Mouse (Mus musculus): ENCODE data around the gene Rabl2. TPM values are rescaled to one million over a fixed set of nuclear protein-coding genes. Genes with fewer than 3 reads are reported as not detected.

The Rabl2 gene
- polyA plus RNA-seq (2015; fragmentation: Nextera tagmentation; extraction: Ambion mirVana), result 38.0 and 38.4 TPM in 2 replicates

- Histone ChIP-seq H3K27me3 (no peaks in the 10 kb centered on the region), H3K4me2 (peak within 1 kb of the TSS; percentile 73), H3K27ac (0 out of 2 replicates have a peak within 1 kb of the TSS, but pooled peaks have one; percentile 47), H3K4me1 (peaks cover 11% of the 10 kb centered on the region), H3K4me3 (peak within 1 kb of the TSS; percentile 81), H3K9me3 (no peaks in the 10 kb centered on the region), H3K9ac (peak within 1 kb of the TSS; percentile 55), H3K36me3 (0 out of 2 replicates have a peak, but pooled peaks cover 6% of the 10 kb centered on the region)
- ATAC-seq (ENCODE audit: insufficient number of reproducible peaks, low FRiP score, low TSS enrichment, low read depth), result peak; percentile 91
- under 1% methylated on average over 34 of the region's 35 CpGs for WGBS
Observed at GRCm38 (mm10) chr15:89591723-89592455, at the start of gene Rabl2. Rabl2 (minus strand) TSS chr15:89591923.

GRCm38 (mm10) chr15:89623626-89623959 lies 31.9 kb upstream of the Rabl2 start:
- Histone ChIP-seq H3K36me3 (no peaks in the 10 kb centered on the region), H3K4me3 (no peak overlapping the region), H3K9ac (no peak overlapping the region), H3K4me1 (no peaks in the 10 kb centered on the region), H3K27me3 (no peaks in the 10 kb centered on the region), H3K9me3 (no peaks in the 10 kb centered on the region), H3K27ac (no peak overlapping the region), H3K4me2 (no peak overlapping the region)
- no peak for ATAC-seq (ENCODE audit: insufficient number of reproducible peaks, low FRiP score, low TSS enrichment, low read depth)
- 11% methylated on average over 6 of the region's 6 CpGs for WGBS

GRCm38 (mm10) chr15:89622959-89623625 lies 31.4 kb upstream of the Rabl2 start:
- no peaks in the 10 kb centered on the region for H3K9me3 ChIP-seq
- no peak for ATAC-seq (ENCODE audit: insufficient number of reproducible peaks, low FRiP score, low TSS enrichment, low read depth)
- H3K27me3 ChIP-seq, result no peaks in the 10 kb centered on the region
- H3K4me3 ChIP-seq, result no peak overlapping the region
- 63% methylated on average over 5 of the region's 5 CpGs for WGBS
- no peaks in the 10 kb centered on the region for H3K4me1 ChIP-seq
- H3K9ac ChIP-seq, result no peak overlapping the region
- H3K27ac ChIP-seq, result no peak overlapping the region
- no peak overlapping the region for H3K4me2 ChIP-seq
- no peaks in the 10 kb centered on the region for H3K36me3 ChIP-seq

DNA sequence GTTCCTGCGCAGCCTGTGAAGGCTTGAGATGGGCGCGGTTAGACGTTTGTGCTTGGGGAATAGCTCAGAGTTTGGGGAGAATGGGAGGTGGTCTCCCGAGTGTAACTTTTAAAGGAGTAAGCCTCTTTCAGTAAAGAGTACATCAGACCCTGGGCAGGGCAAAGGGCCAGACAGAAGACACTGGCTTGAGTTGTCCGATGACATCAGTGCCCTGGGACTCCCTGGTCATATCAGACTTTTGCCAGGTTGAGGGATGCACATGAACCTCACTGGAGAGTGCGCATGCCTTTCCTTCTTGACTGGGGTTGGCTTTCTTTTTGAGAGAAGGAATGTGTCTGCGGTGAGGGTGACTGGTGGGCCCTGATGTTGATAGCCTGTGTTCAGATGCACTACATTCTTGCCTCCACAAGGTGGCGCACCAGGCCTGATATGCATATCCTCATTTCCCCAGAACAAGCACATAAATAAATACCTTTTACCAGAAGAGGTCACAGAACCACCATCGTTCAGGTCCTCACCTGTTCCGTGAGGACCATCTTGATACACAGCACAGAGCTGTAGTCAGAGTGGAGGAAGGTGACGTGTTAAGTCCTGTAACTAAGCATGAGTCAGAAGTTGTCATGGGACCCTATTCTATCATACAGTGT lies 30.7 kb upstream of the Rabl2 start:
- WGBS, result 72% methylated on average over 12 of the region's 12 CpGs
- H3K4me3 ChIP-seq, result no peak overlapping the region
- ATAC-seq (ENCODE audit: insufficient number of reproducible peaks, low FRiP score, low TSS enrichment, low read depth), result no peak

DNA sequence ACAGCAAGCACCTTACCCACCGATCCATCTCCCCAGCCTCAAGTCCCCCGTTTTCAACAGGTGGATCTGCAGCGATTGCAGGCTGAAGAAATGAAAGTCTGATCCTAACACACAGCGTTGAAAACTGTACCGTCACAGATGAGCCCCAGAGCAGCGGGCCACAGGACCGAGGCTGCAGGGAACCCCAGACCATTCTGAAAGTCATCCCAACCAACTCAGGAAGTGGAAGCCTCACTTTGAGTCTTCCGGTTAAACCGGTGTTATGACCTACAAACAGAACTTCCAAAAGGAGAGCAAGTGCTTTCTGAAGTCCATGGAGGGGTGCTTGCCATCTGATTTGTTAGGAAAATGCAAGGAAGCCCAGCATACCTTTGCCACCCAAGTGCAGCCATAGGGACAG lies 16.2 kb upstream of the Rabl2 start:
- Histone ChIP-seq H3K4me3 (no peak overlapping the region), H3K4me2 (no peak overlapping the region), H3K27me3 (no peaks in the 10 kb centered on the region), H3K9ac (no peak overlapping the region), H3K4me1 (no peaks in the 10 kb centered on the region), H3K27ac (no peak overlapping the region), H3K9me3 (no peaks in the 10 kb centered on the region), H3K36me3 (no peaks in the 10 kb centered on the region)
- no peak for ATAC-seq (ENCODE audit: insufficient number of reproducible peaks, low FRiP score, low TSS enrichment, low read depth)
- 83% methylated on average over 9 of the region's 9 CpGs for WGBS

More for the DNA sequence above, 30.7 kb upstream of the Rabl2 start:
- Histone ChIP-seq H3K4me1 (no peaks in the 10 kb centered on the region), H3K9ac (no peak overlapping the region), H3K27me3 (no peaks in the 10 kb centered on the region), H3K27ac (no peak overlapping the region), H3K4me2 (no peak overlapping the region), H3K9me3 (no peaks in the 10 kb centered on the region), H3K36me3 (no peaks in the 10 kb centered on the region)

GRCm38 (mm10) chr15:89607480-89607879 lies 15.8 kb upstream of the Rabl2 start:
- Histone ChIP-seq H3K4me3 (no peak overlapping the region), H3K4me2 (no peak overlapping the region), H3K27me3 (no peaks in the 10 kb centered on the region), H3K9me3 (no peaks in the 10 kb centered on the region), H3K27ac (no peak overlapping the region), H3K9ac (no peak overlapping the region), H3K36me3 (no peaks in the 10 kb centered on the region), H3K4me1 (no peaks in the 10 kb centered on the region)
- WGBS, result 83% methylated on average over 8 of the region's 8 CpGs
- ATAC-seq (ENCODE audit: insufficient number of reproducible peaks, low FRiP score, low TSS enrichment, low read depth), result no peak

- H3K4me1 ChIP-seq, result no peaks in the 10 kb centered on the region
- H3K4me2 ChIP-seq, result no peak overlapping the region
- H3K27me3 ChIP-seq, result no peaks in the 10 kb centered on the region
- no peak overlapping the region for H3K4me3 ChIP-seq
- 65% methylated on average over 12 of the region's 12 CpGs for WGBS
- H3K27ac ChIP-seq, result no peak overlapping the region
- no peak overlapping the region for H3K9ac ChIP-seq
- no peak for ATAC-seq (ENCODE audit: insufficient number of reproducible peaks, low FRiP score, low TSS enrichment, low read depth)
- H3K9me3 ChIP-seq, result no peaks in the 10 kb centered on the region
- no peaks in the 10 kb centered on the region for H3K36me3 ChIP-seq
Observed at GRCm38 (mm10) chr15:89605822-89606570, 14.3 kb upstream of the Rabl2 start.

DNA sequence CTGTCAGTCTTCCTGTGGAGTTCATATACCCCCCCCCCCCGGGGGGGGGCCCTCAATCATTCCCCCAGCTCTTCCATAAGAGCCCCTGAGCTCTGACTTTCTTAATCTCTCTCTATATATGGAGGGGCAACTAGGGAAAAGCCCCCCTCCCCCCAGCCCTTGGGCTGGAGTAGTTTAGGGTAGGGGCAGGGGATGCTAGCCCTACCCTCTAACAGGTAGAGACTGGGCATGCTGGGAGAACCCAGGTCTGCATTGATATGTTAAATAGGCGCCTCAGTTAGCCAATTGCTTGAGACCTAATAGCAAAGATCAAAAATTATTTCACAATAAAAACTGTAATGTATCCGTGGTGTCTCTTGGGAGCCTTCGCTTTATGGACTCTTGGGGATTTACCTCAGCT lies 825 bp upstream of the Rabl2 start:
- Histone ChIP-seq H3K27ac (no peak overlapping the region), H3K9me3 (no peaks in the 10 kb centered on the region), H3K4me3 (peak overlapping the region; percentile 81), H3K27me3 (no peaks in the 10 kb centered on the region), H3K9ac (no peak overlapping the region), H3K4me1 (peaks cover 11% of the 10 kb centered on the region), H3K4me2 (peak overlapping the region; percentile 73; the same call in 1 of the 2 replicates), H3K36me3 (0 out of 2 replicates have a peak, but pooled peaks cover 5% of the 10 kb centered on the region)
- no peak for ATAC-seq (ENCODE audit: insufficient number of reproducible peaks, low FRiP score, low TSS enrichment, low read depth)
- WGBS, result 36% methylated on average over 4 of the region's 4 CpGs

DNA sequence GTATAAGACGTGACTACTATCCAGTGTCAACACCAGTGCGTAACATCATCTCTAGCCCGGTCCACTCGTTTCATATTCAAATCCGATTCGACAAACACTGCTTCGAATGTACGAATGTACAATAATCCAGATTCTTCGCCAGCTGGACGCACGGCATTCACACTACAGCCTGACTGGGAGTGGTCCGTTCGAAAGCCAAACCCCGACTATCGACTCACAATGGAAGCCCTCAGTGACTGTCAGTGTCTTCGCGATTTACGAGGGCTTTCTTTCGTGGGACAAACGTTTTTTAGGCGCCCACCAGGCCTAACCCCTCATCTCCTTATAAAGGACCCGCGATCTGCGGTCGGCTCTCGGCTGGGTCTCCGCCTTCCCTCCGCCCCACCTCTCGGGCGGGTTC lies 406 bp downstream of the Rabl2 start:
- Histone ChIP-seq H3K4me1 (peaks cover 11% of the 10 kb centered on the region), H3K9ac (peak overlapping the region; percentile 55), H3K27ac (no peak overlapping the region), H3K4me3 (peak overlapping the region; percentile 81), H3K36me3 (0 out of 2 replicates have a peak, but pooled peaks cover 6% of the 10 kb centered on the region), H3K27me3 (no peaks in the 10 kb centered on the region), H3K9me3 (no peaks in the 10 kb centered on the region), H3K4me2 (peak overlapping the region; percentile 73)
- WGBS, result 3% methylated on average over 30 of the region's 30 CpGs
- ATAC-seq (ENCODE audit: insufficient number of reproducible peaks, low FRiP score, low TSS enrichment, low read depth), result no peak; the same call in 1 of the 2 replicates

- ATAC-seq (ENCODE audit: insufficient number of reproducible peaks, low FRiP score, low TSS enrichment, low read depth), result no peak
- Histone ChIP-seq H3K9ac (no peak overlapping the region), H3K27ac (no peak overlapping the region)
Observed at GRCm38 (mm10) chr15:89589146-89589545, 2.6 kb downstream of the Rabl2 start.

GRCm38 (mm10) chr15:89585631-89586030 lies 6.1 kb downstream of the Rabl2 start:
- H3K4me1 ChIP-seq, result peaks cover 5% of the 10 kb centered on the region; the same call in 1 of the 2 replicates
- H3K27me3 ChIP-seq, result no peaks in the 10 kb centered on the region
- H3K9ac ChIP-seq, result no peak overlapping the region
- 88% methylated on average over 11 of the region's 11 CpGs for WGBS
- H3K4me3 ChIP-seq, result no peak overlapping the region
- no peak for ATAC-seq (ENCODE audit: insufficient number of reproducible peaks, low FRiP score, low TSS enrichment, low read depth)
- no peak overlapping the region for H3K27ac ChIP-seq
- no peaks in the 10 kb centered on the region for H3K9me3 ChIP-seq
- H3K36me3 ChIP-seq, result peaks cover 24% of the 10 kb centered on the region
- H3K4me2 ChIP-seq, result no peak overlapping the region

More at GRCm38 (mm10) chr15:89589146-89589545, 2.6 kb downstream of the Rabl2 start:
- no peaks in the 10 kb centered on the region for H3K27me3 ChIP-seq
- H3K9me3 ChIP-seq, result no peaks in the 10 kb centered on the region
- H3K4me2 ChIP-seq, result no peak overlapping the region
- peaks cover 15% of the 10 kb centered on the region; the same call in 1 of the 2 replicates for H3K36me3 ChIP-seq
- no peak overlapping the region for H3K4me3 ChIP-seq
- WGBS, result 77% methylated on average over 5 of the region's 5 CpGs
- H3K4me1 ChIP-seq, result peaks cover 11% of the 10 kb centered on the region

All from limb, embryonic 15.5 days (tissue).